Mouse (Mus musculus) intestine, embryonic 14.5 days (tissue): ENCODE measurements at regions not wholly inside any gene's neighbourhood (a gene's known extent, or its start where the extent isn't known, plus 50 kb on each side); places are given as distances from the start of the nearest gene placed in this dataset.

Experiments used
- ATAC-seq: fragments of 200-750 bp; cut with Nextera tagmentation; replicated peaks from 2 replicates; pipeline ENCODE4 v1.8.0; 2017; ENCODE audit warnings: low read depth, moderate number of reproducible peaks, moderate TSS enrichment, moderate library complexity; ENCODE audit not compliant: low FRiP score, low TSS enrichment
- DNase-seq: peaks from one replicate; pipeline ENCODE4 v3.0.0-alpha.2; 2018; ENCODE audit warnings: low spot score
- H3K27ac ChIP-seq: fragments of 300-500 bp; sonication (generic); 2 replicates; pipeline ENCODE4 v1.5.1; 2014; ENCODE audit warnings: low read depth, mild to moderate bottlenecking, control low read depth
- H3K27me3 ChIP-seq: fragments of 300-500 bp; sonication (generic); replicated peaks from 2 replicates; pipeline ENCODE4 v1.6.1; 2014; ENCODE audit warnings: low read length, control low read depth; ENCODE audit not compliant: control insufficient read depth, insufficient read depth
- H3K36me3 ChIP-seq: fragments of 300-500 bp; sonication (generic); 2 replicates; pipeline ENCODE4 v1.6.1; 2014; ENCODE audit warnings: low read length, control low read depth; ENCODE audit not compliant: control insufficient read depth, insufficient read depth
- H3K4me1 ChIP-seq: fragments of 300-500 bp; sonication (generic); replicated peaks from 2 replicates; pipeline ENCODE4 v1.6.1; 2014; ENCODE audit warnings: low read length, control low read depth, mixed read lengths; ENCODE audit not compliant: control insufficient read depth, insufficient read depth
- H3K4me2 ChIP-seq: fragments of 300-500 bp; sonication (generic); 2 replicates; pipeline ENCODE4 v1.6.1; 2014; ENCODE audit warnings: low read length
- H3K4me3 ChIP-seq: fragments of 300-500 bp; sonication (generic); 2 replicates; pipeline ENCODE4 v1.5.1; 2014; ENCODE audit warnings: low read depth, low read length, control low read depth, mixed read lengths
- H3K9ac ChIP-seq: fragments of 300-500 bp; sonication (generic); 2 replicates; pipeline ENCODE4 v1.6.1; 2014; ENCODE audit warnings: mild to moderate bottlenecking, low read length
- H3K9me3 ChIP-seq: fragments of 300-500 bp; sonication (generic); 2 replicates; pipeline ENCODE4 v1.6.1; 2016; ENCODE audit warnings: low read length, control low read depth; ENCODE audit not compliant: control insufficient read depth
- WGBS: fragments of 180-500 bp; shearing (Covaris S2); extraction: QIAGEN DNeasy Blood & Tissue Kit; methylation state at CpG from one replicate; pipeline ENCODE4 v1.1.7; 2014; 5-methylcytosine and 5-hydroxymethylcytosine counted together

DNA sequence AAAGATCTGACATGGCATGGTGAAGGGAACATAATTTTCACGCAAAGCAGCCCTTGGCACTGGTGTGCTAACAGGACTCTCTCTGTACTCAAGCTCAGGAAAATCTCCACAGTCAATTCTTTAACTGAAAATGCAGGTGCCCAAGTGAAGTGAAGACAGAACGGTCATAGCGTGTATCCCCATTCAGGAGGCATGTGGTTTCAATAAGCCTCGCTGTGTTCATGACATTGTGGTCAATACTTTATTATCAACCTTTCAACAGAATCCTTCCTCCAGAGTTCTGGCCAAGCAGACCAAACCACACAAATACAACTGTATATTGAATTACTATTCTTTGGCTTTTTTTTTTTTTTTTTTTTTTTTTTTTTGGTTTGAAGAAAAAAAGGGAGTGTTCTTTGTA lies 314.1 kb downstream of the Mycn start:
- no peak overlapping the region for H3K9ac ChIP-seq
- no peak for ATAC-seq
- H3K9me3 ChIP-seq = no peaks in the 10 kb centered on the region
- H3K4me1 ChIP-seq = peaks cover 4% of the 10 kb centered on the region
- H3K36me3 ChIP-seq = no peaks in the 10 kb centered on the region
- no peaks in the 10 kb centered on the region for H3K27me3 ChIP-seq
- 89% methylated on average over 4 of the region's 4 CpGs for WGBS
- H3K27ac ChIP-seq = no peak overlapping the region
- no peak overlapping the region for H3K4me3 ChIP-seq
- H3K4me2 ChIP-seq = no peak overlapping the region
- DNase-seq = no peak

DNA sequence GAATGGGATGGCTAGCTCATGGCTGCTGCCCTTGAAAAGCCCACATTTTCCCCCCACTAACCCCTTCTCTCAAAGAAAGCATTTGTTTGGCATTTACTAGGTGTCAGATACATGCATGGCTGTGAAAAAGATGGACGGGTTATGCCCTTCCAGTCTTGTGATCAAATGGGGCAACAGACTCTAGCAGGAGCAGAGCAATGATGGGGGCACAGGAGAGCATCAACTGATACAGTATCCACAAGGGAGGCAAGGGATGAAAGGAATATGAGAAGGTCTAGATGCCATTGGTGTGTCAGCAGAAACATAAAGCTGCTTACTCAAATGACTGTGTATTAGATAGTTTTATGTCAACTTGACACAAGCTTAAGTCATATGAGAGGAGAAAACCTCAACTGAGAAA lies 315.9 kb downstream of the Mycn start:
- Histone ChIP-seq H3K36me3 (no peaks in the 10 kb centered on the region), H3K27ac (no peak overlapping the region), H3K27me3 (no peaks in the 10 kb centered on the region), H3K9ac (no peak overlapping the region), H3K9me3 (no peaks in the 10 kb centered on the region), H3K4me1 (peaks cover 4% of the 10 kb centered on the region), H3K4me2 (no peak overlapping the region), H3K4me3 (no peak overlapping the region)
- 74% methylated on average over 1 of the region's 1 CpGs for WGBS
- DNase-seq (no peak), ATAC-seq (no peak)

DNA sequence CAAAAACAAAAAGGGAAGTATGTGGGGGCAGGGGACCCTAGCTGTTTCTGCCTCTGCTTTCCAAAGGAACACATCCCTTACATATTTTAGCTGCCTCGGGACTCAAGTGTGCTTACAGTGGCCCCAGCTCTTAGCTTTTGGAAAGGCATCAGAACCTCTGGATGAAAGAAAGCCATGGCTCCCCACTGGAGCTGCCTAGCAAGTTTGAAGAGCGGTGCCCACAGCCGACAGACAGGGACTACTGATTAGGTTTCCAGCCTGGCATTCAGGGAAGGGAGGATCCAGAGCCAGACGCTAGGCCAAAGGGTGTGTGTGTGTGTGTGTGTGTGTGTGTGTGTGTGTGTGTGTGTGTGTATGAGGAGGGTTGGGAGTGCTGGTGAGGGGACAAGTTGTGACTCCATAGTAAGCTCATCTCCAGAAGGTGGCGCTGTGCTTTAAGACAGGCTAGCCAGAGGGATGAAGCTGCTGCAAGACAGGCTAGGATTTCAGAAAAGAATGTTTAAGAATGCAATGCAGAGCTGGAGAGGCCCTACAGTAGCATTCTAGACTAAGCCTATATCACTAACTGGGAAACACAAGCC lies 318.9 kb downstream of the Mycn start:
- H3K4me2 ChIP-seq = no peak overlapping the region
- 23% methylated on average over 5 of the region's 5 CpGs for WGBS

DNA sequence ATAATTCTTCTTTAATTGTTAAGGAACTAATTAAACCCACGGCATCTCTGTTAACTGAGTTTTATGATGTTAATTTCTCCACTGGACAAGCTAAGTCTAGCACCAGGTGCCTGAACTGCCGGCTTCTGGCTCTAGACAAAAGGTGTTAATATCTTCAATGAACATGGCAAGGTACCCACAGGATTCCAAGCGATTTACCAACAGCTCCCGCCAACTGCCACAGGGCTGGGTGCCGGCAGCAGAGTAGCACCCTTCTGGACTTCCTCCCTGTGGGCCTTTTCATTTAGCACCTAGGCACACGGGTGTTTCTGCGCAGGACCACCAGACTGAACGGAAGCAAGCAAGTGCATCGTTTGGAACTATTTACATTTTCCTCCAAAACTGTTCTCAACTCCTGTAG lies 320.2 kb downstream of the Mycn start:
- 88% methylated on average over 9 of the region's 9 CpGs for WGBS
- Histone ChIP-seq H3K27ac (no peak overlapping the region), H3K9me3 (no peaks in the 10 kb centered on the region), H3K4me2 (no peak overlapping the region), H3K9ac (no peak overlapping the region), H3K4me3 (no peak overlapping the region), H3K4me1 (peaks cover 4% of the 10 kb centered on the region), H3K27me3 (no peaks in the 10 kb centered on the region), H3K36me3 (no peaks in the 10 kb centered on the region)
- no peak for ATAC-seq
- DNase-seq = no peak

More for the DNA sequence above, 318.9 kb downstream of the Mycn start:
- Histone ChIP-seq H3K9ac (no peak overlapping the region), H3K27me3 (no peaks in the 10 kb centered on the region), H3K4me3 (no peak overlapping the region), H3K9me3 (no peaks in the 10 kb centered on the region), H3K36me3 (no peaks in the 10 kb centered on the region), H3K4me1 (peaks cover 4% of the 10 kb centered on the region), H3K27ac (no peak overlapping the region)
- ATAC-seq (peak; percentile 82; the same call in 1 of the 2 replicates), DNase-seq (peak; percentile 87)

DNA sequence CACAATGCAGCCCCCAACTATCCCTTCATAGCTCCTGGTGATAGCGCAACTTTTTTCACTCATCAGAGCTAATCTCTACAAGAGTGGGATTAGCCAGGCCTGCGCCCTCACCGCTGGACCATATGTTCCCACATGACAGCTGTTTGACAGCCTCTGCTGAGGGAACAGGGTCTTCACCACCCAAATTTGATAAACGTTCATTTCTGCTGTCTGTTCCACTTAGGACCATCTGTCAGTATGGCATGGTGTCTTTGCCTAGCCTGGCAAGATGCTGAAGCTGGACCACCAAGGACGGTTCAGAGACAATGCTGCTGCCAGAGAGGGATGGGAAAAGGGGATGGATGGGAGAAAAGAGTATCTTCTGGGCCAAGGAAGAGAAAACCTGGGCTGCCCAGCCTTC lies 321.4 kb downstream of the Mycn start:
- no peaks in the 10 kb centered on the region for H3K36me3 ChIP-seq
- no peak for DNase-seq
- H3K27ac ChIP-seq = no peak overlapping the region
- H3K4me1 ChIP-seq = peaks cover 4% of the 10 kb centered on the region
- no peaks in the 10 kb centered on the region for H3K27me3 ChIP-seq
- no peak overlapping the region for H3K9ac ChIP-seq
- 82% methylated on average over 5 of the region's 5 CpGs for WGBS
- H3K4me3 ChIP-seq = no peak overlapping the region
- no peak overlapping the region for H3K4me2 ChIP-seq
- ATAC-seq = no peak
- no peaks in the 10 kb centered on the region for H3K9me3 ChIP-seq

DNA sequence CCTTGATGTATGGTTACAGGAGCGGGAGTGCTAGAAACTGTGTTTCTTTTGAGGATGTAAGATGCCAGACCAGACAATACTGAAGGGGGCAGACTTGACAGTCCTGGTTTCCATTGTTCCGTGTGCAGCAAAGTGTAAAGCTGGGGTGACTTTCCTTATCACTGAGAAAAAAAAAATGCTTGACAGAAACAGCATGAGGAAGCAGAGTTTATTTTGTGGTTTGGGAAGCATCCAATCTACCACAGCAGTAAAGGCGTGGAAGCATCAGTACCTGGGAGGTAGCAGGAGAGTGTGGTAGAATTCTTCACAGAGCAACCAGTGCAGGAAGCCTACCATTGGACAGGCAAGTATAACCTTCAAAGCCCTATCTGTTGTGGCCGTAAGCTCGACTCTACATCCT lies 322.3 kb downstream of the Mycn start:
- ATAC-seq (no peak), DNase-seq (no peak)
- WGBS = 75% methylated on average over 5 of the region's 5 CpGs
- H3K4me3 ChIP-seq = no peak overlapping the region
- H3K36me3 ChIP-seq = no peaks in the 10 kb centered on the region
- H3K4me1 ChIP-seq = peaks cover 4% of the 10 kb centered on the region
- no peak overlapping the region for H3K9ac ChIP-seq
- no peaks in the 10 kb centered on the region for H3K27me3 ChIP-seq
- no peak overlapping the region for H3K4me2 ChIP-seq
- H3K9me3 ChIP-seq = no peaks in the 10 kb centered on the region
- H3K27ac ChIP-seq = no peak overlapping the region

DNA sequence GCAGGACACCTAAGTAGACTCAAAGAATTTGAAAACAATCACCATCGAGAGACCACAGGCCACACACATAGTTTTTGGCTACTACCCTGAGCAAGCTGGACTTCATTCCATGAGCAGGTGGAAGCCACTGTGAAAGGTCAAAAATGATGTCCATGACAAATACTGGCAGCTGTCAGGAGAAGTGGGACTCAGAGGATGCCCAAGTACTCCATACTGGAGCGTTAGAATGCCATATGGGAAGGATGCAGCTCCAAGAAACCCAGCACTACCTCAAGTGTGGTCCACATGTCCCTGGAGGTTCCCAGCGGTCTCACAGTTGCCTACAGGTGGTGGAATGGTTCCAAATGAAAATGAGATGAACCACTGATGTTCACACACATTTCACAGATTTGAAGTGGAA lies 329.2 kb downstream of the Mycn start:
- Histone ChIP-seq H3K9me3 (no peaks in the 10 kb centered on the region), H3K27me3 (no peaks in the 10 kb centered on the region), H3K4me1 (no peaks in the 10 kb centered on the region), H3K4me2 (no peak overlapping the region), H3K9ac (no peak overlapping the region), H3K27ac (no peak overlapping the region), H3K36me3 (no peaks in the 10 kb centered on the region), H3K4me3 (no peak overlapping the region)
- 95% methylated on average over 3 of the region's 3 CpGs for WGBS
- ATAC-seq = no peak
- no peak for DNase-seq

DNA sequence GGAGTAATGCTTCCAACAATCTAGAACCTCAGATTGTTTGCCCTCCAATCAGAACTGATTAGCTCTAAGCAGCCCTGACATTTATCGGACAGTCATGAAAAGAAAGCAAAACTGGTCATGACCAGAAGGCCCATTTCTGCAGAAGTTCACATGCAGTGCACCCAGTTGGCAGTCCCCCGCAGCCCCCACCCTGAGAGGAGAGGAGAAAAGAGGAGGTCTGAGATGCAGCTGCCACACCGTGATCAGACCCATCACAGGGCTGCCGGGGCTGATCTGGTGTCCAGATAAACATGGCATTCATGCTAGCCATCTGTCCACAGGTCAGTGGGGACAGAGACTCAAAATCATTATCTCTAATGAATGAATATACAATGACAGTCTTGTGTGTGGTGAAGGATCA lies 330.9 kb downstream of the Mycn start:
- WGBS = 57% methylated on average over 4 of the region's 4 CpGs
- Histone ChIP-seq H3K27me3 (no peaks in the 10 kb centered on the region), H3K9me3 (no peaks in the 10 kb centered on the region), H3K4me3 (no peak overlapping the region), H3K4me2 (no peak overlapping the region), H3K4me1 (no peaks in the 10 kb centered on the region), H3K36me3 (no peaks in the 10 kb centered on the region), H3K9ac (no peak overlapping the region), H3K27ac (no peak overlapping the region)
- DNase-seq (no peak), ATAC-seq (peak; percentile 76)

DNA sequence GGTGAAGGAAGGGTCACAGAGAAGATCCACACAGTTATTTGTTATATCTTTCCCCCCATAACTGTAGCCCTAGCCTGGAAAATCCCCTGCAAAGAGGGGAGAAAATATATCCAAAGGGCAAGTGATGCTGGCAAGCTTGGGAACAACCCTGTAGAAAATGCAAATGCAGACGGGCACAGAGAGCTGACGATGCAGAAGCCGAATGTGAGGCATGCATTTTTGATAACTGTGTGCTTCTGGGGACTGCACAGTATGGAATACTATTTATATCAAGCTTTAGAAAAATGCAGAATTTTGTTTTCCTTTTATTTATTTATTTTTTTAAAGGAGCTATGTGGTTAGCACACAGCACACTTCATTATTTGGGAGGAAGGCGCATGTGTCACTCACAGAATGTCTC lies 333.7 kb downstream of the Mycn start:
- DNase-seq = no peak
- Histone ChIP-seq H3K4me2 (no peak overlapping the region), H3K36me3 (no peaks in the 10 kb centered on the region), H3K27me3 (no peaks in the 10 kb centered on the region), H3K4me1 (no peaks in the 10 kb centered on the region), H3K9ac (no peak overlapping the region), H3K27ac (no peak overlapping the region), H3K9me3 (no peaks in the 10 kb centered on the region), H3K4me3 (no peak overlapping the region)
- no peak for ATAC-seq
- WGBS = 90% methylated on average over 4 of the region's 4 CpGs
